Mouse (Mus musculus): ENCODE measurements at regions not wholly inside any gene's neighbourhood (a gene's known extent, or its start where the extent isn't known, plus 50 kb on each side); places are given as distances from the start of the nearest gene placed in this dataset.

DNA sequence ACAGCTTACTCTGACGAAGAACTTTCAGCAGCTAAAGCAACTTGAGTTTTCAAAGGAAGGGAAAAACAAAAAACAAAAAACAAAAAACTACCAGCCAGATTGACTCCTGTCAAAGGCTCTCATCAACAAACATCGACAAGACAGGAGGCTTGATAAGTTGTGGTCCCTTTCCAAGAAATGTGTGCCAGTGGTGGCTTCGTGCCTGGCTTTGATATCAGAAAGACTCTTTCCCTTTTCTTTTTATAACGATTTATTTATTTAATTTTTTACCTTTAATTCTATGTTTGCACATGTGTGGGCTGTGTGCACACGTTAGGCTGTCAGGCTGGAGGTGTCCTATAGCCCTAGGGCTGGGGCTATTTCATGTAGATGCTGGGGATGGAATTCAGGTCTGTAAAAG lies 60.4 kb downstream of the Dact1 start:
- no peak for DNase-seq (ENCODE audit: low spot score)

DNA sequence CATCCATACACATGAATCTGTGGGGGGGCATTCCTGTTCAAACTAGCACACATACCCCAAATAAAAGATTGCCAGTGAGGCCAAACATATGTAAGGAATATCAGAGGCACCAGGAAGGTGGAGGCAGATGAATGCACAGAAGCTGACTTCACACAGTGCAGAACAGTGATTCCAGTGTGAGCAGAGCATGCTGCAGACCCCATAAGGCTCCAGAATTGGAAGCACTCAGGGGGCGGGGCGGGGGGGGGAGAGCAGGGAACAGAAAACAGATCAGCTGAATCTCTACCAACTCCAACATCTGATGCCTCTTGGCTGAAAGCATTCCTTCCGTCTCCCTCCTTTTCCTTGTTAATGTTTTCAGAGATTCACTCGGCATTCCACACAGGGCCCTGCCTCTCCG lies 62.3 kb downstream of the Dact1 start:
- H3K36me3 ChIP-seq = no peaks in the 10 kb centered on the region
- no peak overlapping the region for H3K4me3 ChIP-seq
- H3K27me3 ChIP-seq (ENCODE audit: low read depth, poor library complexity, severe bottlenecking) = 0 out of 2 replicates have a peak, but pooled peaks cover 6% of the 10 kb centered on the region
- no peaks in the 10 kb centered on the region for H3K9me3 ChIP-seq (replicated peaks)
- WGBS = 85% methylated on average over 5 of the region's 5 CpGs
- no peak for DNase-seq (ENCODE audit: low spot score)
- H3K4me1 ChIP-seq = peaks cover 28% of the 10 kb centered on the region
- no peak overlapping the region for H3K27ac ChIP-seq (replicated peaks)

More for the DNA sequence above, 60.4 kb downstream of the Dact1 start:
- peaks cover 30% of the 10 kb centered on the region for H3K4me1 ChIP-seq
- no peak overlapping the region for H3K27ac ChIP-seq (replicated peaks)
- H3K4me3 ChIP-seq = no peak overlapping the region
- 64% methylated on average over 5 of the region's 5 CpGs for WGBS
- H3K27me3 ChIP-seq (ENCODE audit: low read depth, poor library complexity, severe bottlenecking) = 0 out of 2 replicates have a peak, but pooled peaks cover 11% of the 10 kb centered on the region
- H3K9me3 ChIP-seq (replicated peaks) = no peaks in the 10 kb centered on the region
- H3K36me3 ChIP-seq = no peaks in the 10 kb centered on the region

DNA sequence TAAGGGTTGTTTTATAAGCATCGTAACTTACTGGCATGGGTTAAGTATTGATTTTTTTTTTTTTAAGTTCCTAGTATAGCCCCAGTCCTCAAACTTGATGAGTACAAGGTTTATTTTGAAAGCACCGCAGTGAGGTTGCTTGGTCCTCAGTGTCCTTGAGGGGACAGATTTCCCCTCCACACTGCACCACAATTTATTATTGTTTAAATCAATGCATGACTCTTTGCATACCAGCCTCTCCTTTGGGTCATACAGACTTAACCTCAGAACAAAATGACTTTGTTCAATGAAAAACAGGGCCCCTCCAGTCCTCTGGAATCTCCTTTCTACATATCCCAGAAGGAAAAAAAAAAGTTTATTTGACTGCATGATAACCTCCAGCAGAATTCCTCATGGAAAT lies 63.9 kb downstream of the Dact1 start:
- Histone ChIP-seq H3K27me3 (ENCODE audit: low read depth, poor library complexity, severe bottlenecking) (no peaks in the 10 kb centered on the region), H3K4me1 (peaks cover 31% of the 10 kb centered on the region), H3K27ac (replicated peaks) (no peak overlapping the region), H3K9me3 (replicated peaks) (no peaks in the 10 kb centered on the region), H3K4me3 (no peak overlapping the region), H3K36me3 (no peaks in the 10 kb centered on the region)
- WGBS = 61% methylated on average over 2 of the region's 2 CpGs
- no peak for DNase-seq (ENCODE audit: low spot score)

DNA sequence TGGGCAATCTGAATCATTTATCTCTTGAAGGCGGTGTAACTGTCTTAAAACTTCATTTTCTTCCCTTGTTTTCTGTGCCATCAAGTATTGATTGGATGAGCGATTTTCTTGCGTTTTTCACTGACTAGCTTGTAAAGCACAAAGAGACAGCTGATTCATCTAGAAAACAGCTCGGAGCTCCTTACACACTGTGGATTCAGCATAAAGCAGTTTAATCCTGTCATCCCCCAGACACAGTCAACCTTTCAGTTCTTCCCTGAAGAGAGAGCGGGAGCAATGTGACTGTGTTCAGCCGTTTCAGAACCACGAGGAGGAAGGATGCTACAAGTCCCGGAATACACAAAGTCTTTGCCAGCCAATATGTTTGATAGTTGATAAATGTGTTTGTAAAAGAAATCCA lies 66.8 kb downstream of the Dact1 start:
- Histone ChIP-seq H3K36me3 (no peaks in the 10 kb centered on the region), H3K27me3 (ENCODE audit: low read depth, poor library complexity, severe bottlenecking) (no peaks in the 10 kb centered on the region), H3K4me3 (no peak overlapping the region), H3K4me1 (peaks cover 19% of the 10 kb centered on the region), H3K9me3 (replicated peaks) (no peaks in the 10 kb centered on the region), H3K27ac (replicated peaks) (no peak overlapping the region)
- 64% methylated on average over 8 of the region's 8 CpGs for WGBS
- DNase-seq (ENCODE audit: low spot score) = no peak

DNA sequence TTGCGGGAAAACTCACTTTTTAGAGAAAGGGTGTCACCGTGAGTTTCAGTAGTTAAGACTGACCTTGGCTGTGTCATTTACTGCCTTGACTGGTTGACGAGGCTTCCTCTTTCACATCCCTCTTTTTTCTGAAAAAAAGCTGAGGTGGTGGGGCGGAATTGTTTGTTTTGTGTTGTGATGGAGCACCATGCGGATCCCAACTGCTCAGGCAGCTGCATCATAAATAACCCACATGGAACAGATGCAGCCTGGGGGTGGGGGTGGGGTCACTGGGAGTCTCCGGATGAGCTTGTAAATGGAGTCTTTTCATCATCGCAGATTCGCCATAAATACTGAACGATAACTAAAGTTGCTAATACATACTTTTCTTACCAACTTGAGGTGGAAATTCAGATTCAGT lies 67.3 kb downstream of the Dact1 start:
- no peak overlapping the region for H3K27ac ChIP-seq (replicated peaks)
- H3K36me3 ChIP-seq = no peaks in the 10 kb centered on the region
- no peak for DNase-seq (ENCODE audit: low spot score)
- peaks cover 18% of the 10 kb centered on the region for H3K4me1 ChIP-seq
- no peak overlapping the region for H3K4me3 ChIP-seq
- WGBS = 75% methylated on average over 9 of the region's 9 CpGs
- H3K27me3 ChIP-seq (ENCODE audit: low read depth, poor library complexity, severe bottlenecking) = no peaks in the 10 kb centered on the region
- no peaks in the 10 kb centered on the region for H3K9me3 ChIP-seq (replicated peaks)

DNA sequence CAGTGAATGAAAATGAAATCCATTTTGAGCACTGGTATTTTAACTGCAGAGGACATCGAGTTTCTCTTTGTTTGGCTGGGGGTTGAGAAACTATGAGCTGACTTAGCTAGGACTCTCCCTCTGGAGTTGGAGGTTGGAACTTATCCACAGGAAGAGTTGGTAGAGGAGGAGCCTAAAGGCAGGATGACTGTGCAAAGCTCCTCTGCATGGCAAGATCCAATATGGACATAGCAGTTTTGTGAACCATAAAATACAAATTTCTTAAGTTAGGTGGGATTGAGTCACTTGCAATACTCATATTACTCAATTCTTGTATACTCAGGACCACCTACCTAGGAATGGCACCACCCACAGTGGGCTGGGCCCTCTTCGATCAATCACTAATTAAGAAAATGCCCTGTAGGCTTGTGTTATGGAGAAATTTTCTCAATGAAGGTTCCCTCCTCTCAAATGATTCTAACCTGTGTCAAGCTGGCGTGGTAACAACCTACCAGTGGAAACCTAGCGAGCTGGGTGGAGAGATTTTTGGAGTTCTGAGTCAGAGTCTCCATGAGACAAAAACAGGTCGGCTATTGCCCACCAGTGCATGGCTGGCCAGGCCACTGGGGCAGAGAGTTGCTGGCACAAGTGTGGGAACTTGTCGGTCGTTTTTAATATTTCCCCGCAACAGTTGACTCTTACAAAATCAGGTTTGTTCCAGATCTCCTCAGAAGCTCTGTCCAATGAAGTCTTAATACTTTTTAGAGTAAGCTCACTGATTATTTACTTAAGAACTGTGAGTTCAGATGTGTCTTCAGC lies 70.1 kb downstream of the Dact1 start:
- Histone ChIP-seq H3K4me3 (no peak overlapping the region), H3K4me1 (peaks cover 11% of the 10 kb centered on the region), H3K27ac (replicated peaks) (no peak overlapping the region), H3K9me3 (replicated peaks) (no peaks in the 10 kb centered on the region), H3K36me3 (no peaks in the 10 kb centered on the region), H3K27me3 (ENCODE audit: low read depth, poor library complexity, severe bottlenecking) (no peaks in the 10 kb centered on the region)
- no peak for DNase-seq (ENCODE audit: low spot score)
- 92% methylated on average over 8 of the region's 8 CpGs for WGBS

DNA sequence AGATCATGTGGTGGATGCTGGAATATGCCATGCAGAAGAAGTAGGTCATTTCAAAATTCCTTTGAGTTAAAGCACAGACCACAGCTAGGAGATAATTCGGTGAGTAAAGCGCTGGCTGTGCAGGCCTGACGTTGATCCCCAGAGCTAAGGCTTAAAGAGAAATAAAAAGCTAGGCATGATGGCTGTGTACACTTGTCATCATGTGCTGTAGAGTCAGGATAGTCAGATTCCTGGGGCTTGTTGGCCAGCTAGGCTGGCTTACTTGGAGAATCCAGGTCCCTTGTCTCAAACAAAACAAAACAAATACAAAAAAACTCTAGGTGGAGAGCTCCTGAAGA lies 70.7 kb downstream of the Dact1 start:
- DNase-seq (ENCODE audit: low spot score) = no peak
- no peak overlapping the region for H3K4me3 ChIP-seq
- no peaks in the 10 kb centered on the region for H3K9me3 ChIP-seq (replicated peaks)
- no peaks in the 10 kb centered on the region for H3K27me3 ChIP-seq (ENCODE audit: low read depth, poor library complexity, severe bottlenecking)
- WGBS = 84% methylated on average over 3 of the region's 3 CpGs
- peaks cover 14% of the 10 kb centered on the region for H3K4me1 ChIP-seq
- H3K27ac ChIP-seq (replicated peaks) = no peak overlapping the region
- H3K36me3 ChIP-seq = no peaks in the 10 kb centered on the region

DNA sequence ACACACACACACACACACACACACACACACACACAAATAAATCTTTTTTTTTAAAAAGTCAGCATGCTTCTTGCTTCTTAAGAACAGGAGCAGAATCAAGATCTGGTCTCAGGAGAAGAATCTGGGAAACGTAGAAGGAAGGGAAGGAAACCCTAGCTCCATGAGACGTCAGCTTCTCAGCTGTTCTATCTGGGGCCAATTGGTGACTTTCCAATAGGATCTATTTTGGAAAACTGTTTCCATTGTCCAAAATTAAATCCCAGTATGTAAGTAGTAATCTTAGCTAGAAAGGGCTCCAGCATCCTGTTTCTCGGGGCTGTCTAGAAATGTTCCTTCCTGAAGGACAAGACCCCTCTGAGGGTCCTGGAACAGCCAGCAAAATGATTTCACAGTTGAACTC lies 76.6 kb downstream of the Dact1 start:
- Histone ChIP-seq H3K27ac (replicated peaks) (no peak overlapping the region), H3K4me3 (no peak overlapping the region), H3K4me1 (0 out of 2 replicates have a peak, but pooled peaks cover 3% of the 10 kb centered on the region), H3K9me3 (replicated peaks) (no peaks in the 10 kb centered on the region), H3K36me3 (no peaks in the 10 kb centered on the region), H3K27me3 (ENCODE audit: low read depth, poor library complexity, severe bottlenecking) (no peaks in the 10 kb centered on the region)
- 87% methylated on average over 3 of the region's 3 CpGs for WGBS
- DNase-seq (ENCODE audit: low spot score) = no peak

DNA sequence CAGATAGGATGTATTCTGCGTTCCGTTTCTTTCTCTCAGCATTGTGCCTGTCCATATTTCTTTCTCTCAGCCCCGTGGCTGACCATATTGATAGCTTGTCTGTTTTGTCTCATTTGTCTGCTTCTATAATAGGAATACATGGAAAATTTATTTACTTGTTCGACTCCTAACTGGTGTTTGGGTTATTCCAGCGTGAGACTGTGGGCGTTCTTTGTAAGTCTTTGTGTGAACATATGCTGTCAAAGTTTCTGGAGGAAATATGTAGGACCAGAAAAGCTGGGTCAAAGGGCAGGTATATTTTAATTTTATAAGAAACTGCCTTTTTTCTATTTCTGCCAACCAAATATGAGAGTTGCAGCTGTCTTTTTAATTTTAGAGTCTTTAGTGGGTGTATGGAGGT lies 81.8 kb downstream of the Dact1 start:
- DNase-seq (ENCODE audit: low spot score) = no peak
- Histone ChIP-seq H3K27ac (replicated peaks) (no peak overlapping the region), H3K4me3 (no peak overlapping the region), H3K4me1 (no peaks in the 10 kb centered on the region), H3K36me3 (no peaks in the 10 kb centered on the region), H3K27me3 (ENCODE audit: low read depth, poor library complexity, severe bottlenecking) (no peaks in the 10 kb centered on the region), H3K9me3 (replicated peaks) (no peaks in the 10 kb centered on the region)
- 89% methylated on average over 6 of the region's 6 CpGs for WGBS

DNA sequence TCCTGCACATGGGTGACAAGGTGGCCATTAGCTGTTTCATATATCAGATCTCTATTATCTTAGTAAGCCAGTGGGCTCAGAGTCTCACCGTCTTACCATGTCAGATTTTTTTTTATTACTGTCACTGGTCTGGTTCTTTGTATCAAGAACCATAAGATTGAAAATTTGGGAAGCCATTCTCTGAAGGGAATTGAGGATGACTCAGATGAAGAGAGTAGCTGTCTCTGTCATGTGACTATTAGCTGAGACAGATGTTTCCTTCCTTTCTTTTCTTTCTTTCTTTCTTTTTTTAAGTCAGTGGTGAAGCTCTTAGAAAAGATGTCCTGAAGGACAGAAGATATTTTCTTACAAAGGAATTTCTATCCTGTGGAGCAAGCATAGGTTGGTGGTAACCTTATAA lies 84.1 kb downstream of the Dact1 start:
- DNase-seq (ENCODE audit: low spot score) = no peak
- no peak overlapping the region for H3K4me3 ChIP-seq
- no peaks in the 10 kb centered on the region for H3K9me3 ChIP-seq (replicated peaks)
- 98% methylated on average over 1 of the region's 1 CpGs for WGBS
- no peaks in the 10 kb centered on the region for H3K36me3 ChIP-seq
- peaks cover 3% of the 10 kb centered on the region; the same call in 1 of the 2 replicates for H3K4me1 ChIP-seq
- H3K27me3 ChIP-seq (ENCODE audit: low read depth, poor library complexity, severe bottlenecking) = no peaks in the 10 kb centered on the region
- no peak overlapping the region for H3K27ac ChIP-seq (replicated peaks)

DNA sequence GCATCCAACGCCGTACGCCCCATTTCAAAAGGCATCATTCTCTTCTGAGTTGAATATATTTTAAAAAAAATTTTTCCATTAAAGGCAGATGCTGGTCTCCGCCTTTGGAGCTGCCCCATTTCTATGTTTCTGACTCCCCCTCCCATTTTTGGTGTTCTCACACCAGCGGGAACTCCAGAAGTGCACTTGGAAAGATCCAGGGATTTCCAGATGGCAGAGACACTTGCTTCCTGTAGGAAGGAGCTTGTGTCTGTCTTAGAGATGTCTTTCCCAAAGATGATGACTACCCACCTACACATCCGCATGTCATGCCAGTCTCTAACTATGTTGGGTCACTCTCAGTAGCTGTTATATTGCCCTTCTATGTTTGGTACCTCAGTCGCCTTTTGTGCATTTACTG lies 87.8 kb downstream of the Dact1 start:
- no peak overlapping the region for H3K27ac ChIP-seq (replicated peaks)
- no peaks in the 10 kb centered on the region for H3K36me3 ChIP-seq
- H3K9me3 ChIP-seq (replicated peaks) = no peaks in the 10 kb centered on the region
- H3K27me3 ChIP-seq (ENCODE audit: low read depth, poor library complexity, severe bottlenecking) = no peaks in the 10 kb centered on the region
- DNase-seq (ENCODE audit: low spot score) = no peak
- H3K4me1 ChIP-seq = peaks cover 24% of the 10 kb centered on the region
- H3K4me3 ChIP-seq = no peak overlapping the region
- WGBS = 91% methylated on average over 7 of the region's 7 CpGs

DNA sequence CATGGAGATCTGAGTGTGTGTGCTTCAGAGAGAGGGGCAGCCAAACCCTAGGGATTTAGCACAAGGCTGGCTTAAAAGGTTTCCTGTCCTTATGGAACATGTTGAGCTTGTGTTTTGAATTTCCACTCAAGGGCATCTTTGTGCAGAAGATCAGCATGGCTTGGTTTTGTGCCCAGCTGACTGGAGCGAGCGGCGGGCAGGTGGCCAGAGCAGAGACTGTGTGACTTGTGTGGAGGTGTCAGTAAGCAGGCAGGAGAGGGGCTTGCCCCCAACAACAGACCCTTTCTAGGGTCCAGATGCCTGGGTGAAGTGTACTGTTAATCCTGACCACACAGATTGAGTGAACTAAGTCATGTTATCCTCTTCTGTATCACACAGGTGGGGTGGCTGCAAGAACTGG lies 89.0 kb downstream of the Dact1 start:
- no peak for DNase-seq (ENCODE audit: low spot score)
- Histone ChIP-seq H3K4me3 (no peak overlapping the region), H3K27me3 (ENCODE audit: low read depth, poor library complexity, severe bottlenecking) (no peaks in the 10 kb centered on the region), H3K9me3 (replicated peaks) (no peaks in the 10 kb centered on the region), H3K36me3 (no peaks in the 10 kb centered on the region), H3K27ac (replicated peaks) (no peak overlapping the region), H3K4me1 (peaks cover 24% of the 10 kb centered on the region)
- WGBS = 94% methylated on average over 3 of the region's 3 CpGs

DNA sequence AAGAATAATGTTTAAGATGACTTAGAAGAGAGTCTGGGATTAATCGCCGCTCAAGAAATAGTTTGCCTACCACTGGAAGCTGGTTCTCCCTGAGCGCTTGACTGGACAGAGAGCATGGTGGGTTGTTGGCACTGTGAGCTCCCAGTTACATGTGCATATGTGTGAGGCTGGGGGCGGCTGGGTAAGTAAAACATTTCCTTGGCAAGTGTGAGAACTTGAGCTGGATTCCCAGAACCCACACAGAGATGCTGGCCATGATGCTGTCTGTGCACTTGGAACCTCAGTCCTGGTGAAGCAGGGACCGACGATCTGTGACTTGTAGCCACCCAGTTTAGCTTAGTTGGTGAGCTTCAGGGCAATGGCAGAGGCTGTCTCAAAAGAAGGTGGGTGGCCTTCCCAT lies 90.5 kb downstream of the Dact1 start:
- no peak overlapping the region for H3K4me3 ChIP-seq
- no peak for DNase-seq (ENCODE audit: low spot score)
- WGBS = 88% methylated on average over 6 of the region's 6 CpGs
- no peaks in the 10 kb centered on the region for H3K9me3 ChIP-seq (replicated peaks)
- peaks cover 24% of the 10 kb centered on the region for H3K4me1 ChIP-seq
- H3K36me3 ChIP-seq = no peaks in the 10 kb centered on the region
- H3K27me3 ChIP-seq (ENCODE audit: low read depth, poor library complexity, severe bottlenecking) = no peaks in the 10 kb centered on the region
- H3K27ac ChIP-seq (replicated peaks) = no peak overlapping the region
